Mouse (Mus musculus): ENCODE data around the gene Gm40193.

DNA sequence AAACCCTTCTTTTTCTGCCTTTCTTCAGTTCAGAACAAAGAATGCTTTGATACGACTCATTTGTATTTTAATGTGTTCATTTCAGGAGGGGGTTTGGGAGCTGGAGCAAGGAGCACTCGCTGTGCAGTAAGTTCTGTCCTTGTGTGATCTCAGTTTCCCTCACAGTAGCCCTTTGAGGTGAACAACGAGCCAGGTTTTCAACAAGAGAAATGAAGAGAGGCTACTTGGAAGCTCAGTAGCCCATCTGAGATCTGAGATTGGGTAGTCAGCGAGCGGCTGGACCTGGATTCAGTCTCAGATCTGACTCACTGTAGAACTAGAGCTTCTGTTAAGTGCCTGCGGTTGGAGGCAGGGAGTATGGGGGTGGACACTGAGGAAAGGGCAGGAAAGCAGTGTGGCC is 41.1 kb upstream of the Gm40193 start:
- TF ChIP-seq EP300 (IDR thresholded peaks at IDR 0.05; ENCODE audit: low read depth) (no peak), CTCF (IDR thresholded peaks at IDR 0.05; ENCODE audit: low read depth) (no peak)

All from liver, postnatal 0 days (tissue).